Mouse (Mus musculus) kidney, embryonic 15.5 days (tissue): ENCODE results near the gene Hist1h3e. TPM values are rescaled to one million over a fixed set of nuclear protein-coding genes. Genes with fewer than 3 reads are reported as not detected.
"Not testable (repeated sequence)": the region's sequence is repeated elsewhere in the genome, so short reads cannot be mapped to it uniquely, and the experiment has no call there.

ENCODE experiments used
- ATAC-seq: fragments of 200-750 bp; cut with Nextera tagmentation; replicated peaks from 2 replicates; pipeline ENCODE4 v1.8.0; 2017; ENCODE audit warnings: moderate TSS enrichment; ENCODE audit not compliant: low FRiP score
- H3K27ac ChIP-seq: fragments of 300-500 bp; sonication (generic); 2 replicates; pipeline ENCODE4 v1.5.1; 2015; ENCODE audit warnings: mild to moderate bottlenecking, inconsistent platforms
- H3K27me3 ChIP-seq: fragments of 300-500 bp; sonication (generic); 2 replicates; pipeline ENCODE4 v1.6.1; 2015; ENCODE audit warnings: inconsistent platforms
- H3K36me3 ChIP-seq: fragments of 300-500 bp; sonication (generic); 2 replicates; pipeline ENCODE4 v1.6.1; 2015; ENCODE audit warnings: inconsistent platforms
- H3K4me1 ChIP-seq: fragments of 300-500 bp; sonication (generic); 2 replicates; pipeline ENCODE4 v1.6.1; 2015; ENCODE audit warnings: inconsistent platforms
- H3K4me2 ChIP-seq: fragments of 300-500 bp; sonication (generic); 2 replicates; pipeline ENCODE4 v1.6.1; 2015; ENCODE audit warnings: moderate library complexity, mild to moderate bottlenecking, inconsistent platforms
- H3K4me3 ChIP-seq: fragments of 300-500 bp; sonication (generic); replicated peaks from 2 replicates; pipeline ENCODE4 v1.5.1; 2015; ENCODE audit warnings: mild to moderate bottlenecking, inconsistent platforms
- H3K9ac ChIP-seq: fragments of 300-500 bp; sonication (generic); 2 replicates; pipeline ENCODE4 v1.6.1; 2015; ENCODE audit warnings: mild to moderate bottlenecking, inconsistent platforms
- H3K9me3 ChIP-seq: fragments of 300-500 bp; sonication (generic); replicated peaks from 2 replicates; pipeline ENCODE4 v1.6.1; 2016; ENCODE audit warnings: inconsistent platforms
- WGBS: fragments of 180-500 bp; shearing (Covaris S2); methylation state at CpG from one replicate; pipeline ENCODE4 v1.1.7; 2015; ENCODE audit warnings: mixed read lengths; 5-methylcytosine and 5-hydroxymethylcytosine counted together
- polyA plus RNA-seq: library from polyadenylated mRNA; unstranded; fragments of >200 nt; fragmentation: Nextera tagmentation; extraction: Ambion mirVana; gene quantifications from 2 replicates; pipeline ENCODE4 v1.2.1, GENCODE M21; 2015

The Hist1h3e gene
- polyA plus RNA-seq, 1 experiment from 2014 or later: 6.5 TPM

GRCm38 (mm10) chr13:23581408-23582218 is 19.4 kb upstream of the Hist1h3e start, which contains the start of gene Hist1h4d:
Gene Hist1h4d, plus strand, starts transcription at chr13:23581598.
- peak; percentile 93 for ATAC-seq
- Histone ChIP-seq H3K36me3 (no peaks in the 10 kb centered on the region), H3K27ac (peak within 1 kb of the TSS; percentile 98), H3K4me2 (peak within 1 kb of the TSS; percentile 63), H3K27me3 (no peaks in the 10 kb centered on the region), H3K9me3 (no peaks in the 10 kb centered on the region), H3K4me3 (peak within 1 kb of the TSS; percentile 48), H3K4me1 (peaks cover 36% of the 10 kb centered on the region), H3K9ac (peak within 1 kb of the TSS; percentile 73)
- under 1% methylated on average over 43 of the region's 43 CpGs for WGBS

- H3K4me3 ChIP-seq: no peak overlapping the region
- no peak overlapping the region for H3K9ac ChIP-seq
- ATAC-seq: no peak
- H3K4me2 ChIP-seq: no peak overlapping the region
- H3K9me3 ChIP-seq: no peaks in the 10 kb centered on the region
- H3K4me1 ChIP-seq: peaks cover 25% of the 10 kb centered on the region
- H3K27me3 ChIP-seq: no peaks in the 10 kb centered on the region
- H3K36me3 ChIP-seq: no peaks in the 10 kb centered on the region
- WGBS: 94% methylated on average over 1 of the region's 1 CpGs
- H3K27ac ChIP-seq: no peak overlapping the region
Measured at GRCm38 (mm10) chr13:23577835-23578234, 15.7 kb upstream of the Hist1h3e start.

- peak overlapping the region; percentile 92 for H3K27ac ChIP-seq
- peaks cover 22% of the 10 kb centered on the region for H3K4me1 ChIP-seq
- WGBS: 42% methylated on average over 6 of the region's 6 CpGs
- H3K4me2 ChIP-seq: peak overlapping the region; percentile 68
- no peaks in the 10 kb centered on the region for H3K9me3 ChIP-seq
- ATAC-seq: no peak
- no peaks in the 10 kb centered on the region for H3K36me3 ChIP-seq
- H3K4me3 ChIP-seq: peak overlapping the region; percentile 51
- peak overlapping the region; percentile 67 for H3K9ac ChIP-seq
- no peaks in the 10 kb centered on the region for H3K27me3 ChIP-seq
Measured at GRCm38 (mm10) chr13:23576906-23577639, 14.9 kb upstream of the Hist1h3e start.

GRCm38 (mm10) chr13:23576351-23576881 is 14.2 kb upstream of the Hist1h3e start:
- Histone ChIP-seq H3K4me3 (peak overlapping the region; percentile 51), H3K9ac (peak overlapping the region; percentile 67), H3K27me3 (no peaks in the 10 kb centered on the region), H3K4me1 (peaks cover 19% of the 10 kb centered on the region), H3K36me3 (no peaks in the 10 kb centered on the region), H3K4me2 (peak overlapping the region; percentile 68), H3K9me3 (no peaks in the 10 kb centered on the region), H3K27ac (peak overlapping the region; percentile 92)
- 7% methylated on average over 7 of the region's 7 CpGs for WGBS
- no peak for ATAC-seq

- Histone ChIP-seq H3K4me1 (peaks cover 19% of the 10 kb centered on the region), H3K27ac (peak overlapping the region; percentile 92), H3K4me2 (peak overlapping the region; percentile 68), H3K4me3 (peak overlapping the region; percentile 51), H3K9ac (peak overlapping the region; percentile 67)
- not testable (repeated sequence) for H3K9me3 ChIP-seq, H3K36me3 ChIP-seq, H3K27me3 ChIP-seq, ATAC-seq
- WGBS: 2% methylated on average over 11 of the region's 40 CpGs
Measured at GRCm38 (mm10) chr13:23575864-23576313, 13.7 kb upstream of the Hist1h3e start.

GRCm38 (mm10) chr13:23575271-23575851 is 13.2 kb upstream of the Hist1h3e start, which contains the start of gene Hist1h3d:
Gene Hist1h3d, plus strand, starts transcription at chr13:23575763.
- H3K4me3 ChIP-seq: peak within 1 kb of the TSS; percentile 51
- H3K36me3 ChIP-seq: no peaks in the 10 kb centered on the region
- WGBS: under 1% methylated on average over 18 of the region's 18 CpGs
- H3K4me1 ChIP-seq: peaks cover 19% of the 10 kb centered on the region
- no peaks in the 10 kb centered on the region for H3K9me3 ChIP-seq
- no peaks in the 10 kb centered on the region for H3K27me3 ChIP-seq
- peak within 1 kb of the TSS; percentile 93 for H3K27ac ChIP-seq
- ATAC-seq: peak; percentile 55
- H3K4me2 ChIP-seq: peak within 1 kb of the TSS; percentile 68
- H3K9ac ChIP-seq: peak within 1 kb of the TSS; percentile 67

- Histone ChIP-seq H3K9ac (0 out of 2 replicates have a peak overlapping the region, but pooled peaks have one; percentile 38), H3K27ac (peak overlapping the region; percentile 98), H3K4me2 (peak overlapping the region; percentile 68), H3K4me1 (peaks cover 23% of the 10 kb centered on the region), H3K4me3 (peak overlapping the region; percentile 51)
- H3K36me3 ChIP-seq, H3K27me3 ChIP-seq, ATAC-seq, H3K9me3 ChIP-seq: not testable (repeated sequence)
- 0% methylated on average over 16 of the region's 39 CpGs for WGBS
Measured at GRCm38 (mm10) chr13:23574546-23575170, 12.5 kb upstream of the Hist1h3e start.

GRCm38 (mm10) chr13:23573898-23574524 is 11.8 kb upstream of the Hist1h3e start, which contains the start of the genes Hist1h2bf and Hist1h2ad:
Gene Hist1h2bf, minus strand, starts transcription at chr13:23574196.
Gene Hist1h2ad, plus strand, starts transcription at chr13:23574381.
- H3K27me3 ChIP-seq, H3K9me3 ChIP-seq, H3K36me3 ChIP-seq: not testable (repeated sequence)
- peaks cover 26% of the 10 kb centered on the region for H3K4me1 ChIP-seq
- H3K27ac ChIP-seq: peak within 1 kb of the TSS; percentile 98
- under 1% methylated on average over 42 of the region's 42 CpGs for WGBS
- peak within 1 kb of the TSS; percentile 63 for H3K9ac ChIP-seq
- H3K4me3 ChIP-seq: peak within 1 kb of the TSS; percentile 53
- peak within 1 kb of the TSS; percentile 68 for H3K4me2 ChIP-seq
- ATAC-seq: peak; percentile 93

GRCm38 (mm10) chr13:23573034-23573897 is 11.1 kb upstream of the Hist1h3e start:
- peak overlapping the region; percentile 53 for H3K4me3 ChIP-seq
- peak overlapping the region; percentile 63 for H3K9ac ChIP-seq
- not testable (repeated sequence) for H3K36me3 ChIP-seq, ATAC-seq, H3K27me3 ChIP-seq, H3K9me3 ChIP-seq
- WGBS: 7% methylated on average over 20 of the region's 20 CpGs
- H3K27ac ChIP-seq: peak overlapping the region; percentile 98
- peaks cover 26% of the 10 kb centered on the region for H3K4me1 ChIP-seq
- H3K4me2 ChIP-seq: peak overlapping the region; percentile 68
